Mouse (Mus musculus) gastrocnemius, adult 18-20 months (tissue): ENCODE data around the gene Unc5c. TPM values are rescaled to one million over a fixed set of nuclear protein-coding genes. Genes with fewer than 3 reads are reported as not detected.

ENCODE experiments used
- DNase-seq: peaks from one replicate; pipeline ENCODE4 v3.0.0; 2021; ENCODE audit warnings: low spot score
- total RNA-seq, 2 experiments: library from RNA; stranded (reverse); gene quantifications; 2 replicates each; pipeline ENCODE4 v1.2.3; 2021

Unc5c gene
- total RNA-seq, 2 experiments from 2014 or later: 0.02 TPM; not detected in 1

DNA sequence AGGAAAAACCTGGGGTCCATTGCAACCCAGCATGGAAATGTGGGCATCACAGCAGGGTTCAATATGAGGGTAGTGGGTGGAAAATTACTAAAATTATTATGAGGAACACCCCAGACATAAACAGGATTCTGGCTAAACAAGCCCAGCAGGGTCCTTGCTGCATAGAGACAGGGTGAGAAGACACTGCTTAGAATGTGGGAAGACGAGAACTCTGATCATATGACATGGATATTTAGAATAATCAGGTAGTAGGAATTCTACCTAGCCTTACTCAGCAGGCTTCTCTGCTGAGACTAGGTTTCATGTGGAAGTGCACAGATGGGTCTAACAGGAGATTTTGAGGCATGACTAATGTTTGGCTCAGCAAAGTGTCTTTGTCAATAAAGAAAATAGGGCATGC, 131.9 kb downstream of the Unc5c start:
- DNase-seq: no peak

DNA sequence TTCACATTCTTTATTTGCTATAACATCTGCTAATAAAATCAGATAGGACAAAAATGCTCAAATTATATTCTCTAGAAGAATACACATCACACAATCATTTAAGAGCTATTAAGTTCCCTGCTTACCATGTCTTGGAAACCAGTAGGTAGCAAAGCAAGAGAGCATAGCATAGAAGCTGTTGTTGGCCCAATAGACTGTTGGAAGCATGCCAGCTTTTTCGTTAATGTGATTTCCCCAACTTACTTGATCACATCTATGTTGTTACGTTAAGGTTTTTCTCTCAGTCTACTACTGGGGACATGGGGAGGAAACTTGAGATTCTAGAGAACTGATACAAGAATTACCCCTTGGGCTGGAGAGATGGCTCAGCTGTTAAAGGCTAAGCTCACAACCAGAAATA, 133.0 kb downstream of the Unc5c start:
- no peak for DNase-seq

- DNase-seq: no peak
Measured at GRCm38 (mm10) chr3:141598936-141599335, 133.9 kb downstream of the Unc5c start.

- no peak for DNase-seq
Measured at GRCm38 (mm10) chr3:141601072-141601549, 136.1 kb downstream of the Unc5c start.

DNA sequence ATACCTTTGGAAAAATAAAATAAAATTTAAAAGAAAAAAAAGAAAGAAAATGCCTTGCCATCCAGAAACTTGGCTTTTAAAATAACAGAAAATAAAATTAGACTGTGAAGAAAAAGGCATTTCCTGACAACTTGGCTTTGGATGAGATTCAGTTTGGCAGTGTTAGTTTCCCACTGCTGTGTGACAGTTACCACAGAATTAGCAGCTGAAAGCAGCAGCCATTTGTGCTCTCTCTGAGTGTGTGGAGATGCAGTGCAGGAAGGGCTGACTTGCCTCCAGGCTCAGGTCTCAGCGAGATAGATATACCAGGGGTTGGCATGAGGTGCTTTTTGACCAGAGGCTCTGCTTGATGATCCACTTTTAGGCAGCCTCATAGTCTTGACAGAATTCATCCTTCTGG, 151.7 kb downstream of the Unc5c start:
- no peak for DNase-seq

- DNase-seq: no peak
Measured at GRCm38 (mm10) chr3:141618675-141619074, 153.7 kb downstream of the Unc5c start.

DNA sequence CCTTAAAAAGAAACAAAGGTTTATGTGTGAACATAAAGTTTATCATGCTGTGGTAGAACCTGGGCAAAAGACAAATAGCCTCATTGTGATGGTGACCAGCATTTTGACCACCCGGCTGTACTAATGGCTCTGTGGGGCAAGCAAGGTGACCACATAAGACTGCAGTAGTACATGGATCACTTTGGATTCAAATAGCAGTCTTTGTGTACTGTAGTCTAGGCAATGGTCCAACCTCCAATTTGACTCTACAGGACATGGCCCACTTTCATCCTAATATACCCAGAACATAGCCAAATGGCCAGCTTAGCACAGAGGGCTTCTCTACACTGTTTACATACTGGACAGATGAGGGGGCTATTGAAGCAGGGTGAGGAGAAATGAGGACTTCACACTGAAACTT, 156.5 kb downstream of the Unc5c start:
- no peak for DNase-seq

DNA sequence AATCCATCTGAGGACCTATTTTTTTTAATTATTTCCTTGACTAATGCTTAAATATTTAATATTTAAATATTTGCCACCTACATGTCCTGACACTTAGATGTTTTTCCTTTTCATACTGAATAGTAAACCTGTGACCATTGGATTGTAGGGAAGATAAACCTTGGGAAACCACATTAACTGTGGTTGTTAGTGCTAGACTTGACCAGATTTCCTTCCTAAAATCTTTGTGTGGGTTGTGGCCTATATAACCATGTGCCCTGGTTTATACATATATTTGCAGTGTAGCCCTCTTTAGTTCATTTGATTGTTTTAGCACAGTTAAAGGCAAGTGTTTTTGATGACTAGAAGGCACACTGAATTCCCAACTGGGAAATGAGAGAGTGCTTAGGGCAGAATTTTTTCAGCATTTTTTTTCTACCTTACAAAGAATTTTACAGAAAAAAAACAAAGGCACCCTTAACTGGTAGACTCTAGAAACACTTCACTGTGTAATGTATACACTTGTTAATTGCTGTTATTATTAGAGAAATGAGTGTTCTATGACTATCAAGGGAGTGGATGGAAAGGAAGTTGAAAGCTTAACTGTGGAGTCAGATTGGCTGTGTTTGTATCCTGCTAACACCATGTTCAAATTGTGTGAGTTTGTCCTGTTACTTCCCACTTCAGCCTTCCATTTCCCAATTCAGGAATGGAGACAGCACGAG, 162.1 kb downstream of the Unc5c start:
- DNase-seq: no peak

DNA sequence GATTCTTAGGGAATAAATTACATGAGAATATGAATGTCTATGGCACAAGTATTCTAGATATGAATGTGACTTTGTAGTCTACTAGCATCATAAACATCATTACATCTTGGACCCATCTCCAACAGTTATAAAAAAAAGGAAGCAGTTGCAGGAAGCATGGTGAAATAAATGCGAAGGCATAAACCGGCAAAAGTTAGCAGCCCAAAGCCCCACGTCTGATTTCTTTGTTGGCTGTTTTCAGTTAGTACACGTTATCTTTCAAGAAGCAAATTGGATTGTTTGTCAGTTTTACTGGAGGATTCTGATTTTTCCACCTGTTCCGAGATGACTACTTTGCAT, 162.6 kb downstream of the Unc5c start:
- no peak for DNase-seq

DNA sequence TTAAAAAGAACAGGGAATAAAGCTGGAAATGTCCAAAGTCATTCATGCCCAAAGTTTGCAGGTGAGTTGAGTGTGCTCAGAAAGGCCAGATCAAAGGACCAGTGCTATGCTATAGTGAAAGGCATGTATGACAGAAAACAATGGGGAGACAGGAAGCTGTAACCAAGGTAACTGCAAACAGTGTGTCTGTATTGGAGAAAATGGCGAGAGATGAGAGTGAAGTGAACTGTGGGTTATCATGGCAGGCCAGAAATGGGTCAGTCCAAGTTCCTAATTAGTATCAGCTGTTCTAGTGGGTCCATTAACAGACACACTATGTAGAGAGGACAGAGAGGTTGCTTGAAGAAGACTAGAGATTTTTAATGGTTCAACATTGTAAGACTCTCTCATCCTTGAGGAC, 164.4 kb downstream of the Unc5c start:
- DNase-seq: no peak

GRCm38 (mm10) chr3:141637900-141638299, 172.9 kb downstream of the Unc5c start:
- no peak for DNase-seq

GRCm38 (mm10) chr3:141644264-141644663, 179.2 kb downstream of the Unc5c start:
- no peak for DNase-seq

- DNase-seq: no peak
Measured at GRCm38 (mm10) chr3:141646588-141646987, 181.6 kb downstream of the Unc5c start.

DNA sequence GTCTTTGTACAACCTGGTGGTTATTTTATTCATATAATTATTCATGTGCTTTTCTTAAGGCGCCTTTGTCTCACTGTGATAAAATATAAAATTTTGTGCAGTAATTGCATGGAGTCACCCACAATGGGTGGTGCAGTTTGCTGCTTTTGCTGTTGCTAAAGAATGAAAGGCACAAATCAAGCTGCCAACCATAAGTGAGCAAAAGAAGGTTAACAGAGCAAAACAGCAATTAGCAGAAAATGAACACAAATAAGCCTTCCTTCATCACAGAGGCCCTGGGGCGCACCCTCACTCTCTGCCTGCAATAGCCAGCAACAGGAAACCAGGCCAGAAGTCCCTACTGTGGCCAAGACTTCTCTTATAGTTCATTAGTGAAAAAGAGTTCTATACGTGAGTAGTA, 185.6 kb downstream of the Unc5c start:
- DNase-seq: no peak

DNA sequence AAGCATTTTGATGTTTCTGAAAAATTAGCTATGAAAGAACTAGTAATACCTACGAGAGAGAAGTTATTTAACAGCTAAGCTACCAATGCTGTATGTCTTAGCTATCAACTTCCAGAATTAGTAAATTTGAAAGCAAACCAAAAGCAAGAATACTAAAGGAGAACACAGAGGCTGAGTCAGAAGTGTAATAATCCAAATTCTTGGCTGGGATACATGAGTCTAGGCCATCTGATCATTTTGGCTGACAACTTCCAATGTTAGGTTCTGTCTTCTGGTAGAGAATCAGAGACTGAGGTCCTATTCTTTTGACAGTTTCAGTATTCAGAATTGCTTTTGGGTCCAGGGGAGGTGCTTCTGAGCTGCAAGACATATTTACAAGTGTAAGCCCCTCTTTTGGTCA, 188.9 kb downstream of the Unc5c start:
- no peak for DNase-seq

- DNase-seq: no peak
Measured at GRCm38 (mm10) chr3:141659041-141659789, 194.2 kb downstream of the Unc5c start.

GRCm38 (mm10) chr3:141660065-141661062, 195.3 kb downstream of the Unc5c start:
- no peak for DNase-seq

DNA sequence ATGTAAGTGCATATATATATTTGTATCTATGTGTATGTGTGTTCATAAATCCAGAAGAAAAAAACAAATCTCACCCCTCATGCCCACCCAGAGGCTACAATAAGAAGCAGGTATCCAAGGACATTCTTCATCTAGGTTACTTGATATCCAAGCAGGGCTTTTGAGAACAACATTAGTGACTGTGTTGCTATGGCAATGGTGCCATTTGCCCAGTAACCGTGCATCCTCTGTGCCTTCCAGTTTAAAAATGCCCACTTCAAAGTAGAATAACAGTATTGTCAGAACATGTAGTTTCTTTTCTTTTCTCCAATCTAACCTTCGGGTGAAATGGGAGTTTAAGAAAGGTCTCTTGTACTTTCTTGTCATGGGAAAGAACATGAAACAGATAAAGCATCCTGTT, 224.1 kb downstream of the Unc5c start:
- DNase-seq: no peak

DNA sequence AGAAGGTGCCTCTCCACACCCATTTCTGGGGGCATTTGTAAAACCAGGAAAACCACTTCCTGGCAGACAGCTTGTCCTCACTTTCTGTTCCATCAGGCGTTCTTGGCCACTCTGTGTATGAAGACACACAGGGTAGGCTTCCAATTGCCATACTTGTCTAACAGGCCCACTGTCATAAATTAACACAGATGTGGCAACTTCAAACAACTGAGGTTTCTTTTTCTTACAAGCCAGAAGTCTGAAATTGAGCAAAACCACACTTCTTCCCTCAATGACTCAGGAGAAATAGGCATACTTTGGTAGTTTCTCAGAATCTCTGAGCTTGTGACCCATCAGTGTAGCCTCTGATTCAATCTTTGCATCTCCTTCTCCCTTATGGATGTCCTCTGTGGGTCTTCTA, 225.7 kb downstream of the Unc5c start:
- no peak for DNase-seq

- DNase-seq: no peak
Measured at GRCm38 (mm10) chr3:141691418-141691817, 226.4 kb downstream of the Unc5c start.

DNA sequence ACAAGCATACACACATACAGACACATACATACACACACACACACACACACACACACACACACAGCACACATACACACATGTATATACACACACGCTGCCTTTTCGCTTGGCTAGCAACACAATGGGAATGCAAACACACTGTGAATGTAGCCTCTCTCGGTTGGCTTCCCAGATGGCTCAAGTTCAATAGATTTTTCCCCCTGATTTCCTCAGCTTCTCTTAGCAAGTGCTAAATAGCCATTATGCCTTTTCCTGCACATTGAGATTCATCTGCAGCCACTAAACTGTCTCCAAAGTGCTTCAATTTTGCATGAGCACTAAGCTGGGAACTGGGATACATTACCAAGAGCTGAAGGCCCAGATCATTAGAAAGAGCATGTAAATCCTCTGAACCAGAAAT, 226.8 kb downstream of the Unc5c start:
- DNase-seq: no peak

DNA sequence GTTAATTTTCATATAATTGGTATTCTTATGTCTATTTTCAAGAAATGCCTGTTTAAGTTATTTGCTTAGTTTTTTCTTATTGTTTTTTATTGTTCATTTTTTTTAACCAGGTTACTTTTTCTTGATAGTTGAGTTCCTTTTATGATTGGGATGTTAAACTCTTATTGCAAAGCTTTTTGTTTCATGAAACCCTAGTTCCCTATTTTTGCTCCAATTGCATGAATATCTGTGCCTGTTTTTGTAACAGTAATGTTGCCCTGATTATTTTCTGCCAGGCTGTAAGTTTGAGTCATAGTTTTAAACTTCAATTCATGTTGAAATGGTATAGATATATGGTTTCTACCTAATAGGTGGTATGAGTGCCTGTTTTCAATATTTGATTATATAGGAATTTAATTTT, 234.2 kb downstream of the Unc5c start:
- DNase-seq: no peak
